Mouse (Mus musculus): ENCODE measurements around the gene Bik. TPM values are rescaled to one million over a fixed set of nuclear protein-coding genes. Genes with fewer than 3 reads are reported as not detected.
A peak's percentile ranks its signal among the peaks of the same experiment; 100 is the strongest.

Gene Bik
- total and polyA plus RNA-seq, 3 experiments, result 7.6 to 10.2 TPM; not detected in 1

- Histone ChIP-seq H3K79me2 (ENCODE audit: control insufficient read depth, insufficient read depth, low read length, poor library complexity) (no peaks in the 10 kb centered on the region), H3K9me3 (replicated peaks; ENCODE audit: insufficient read depth, low read length) (no peaks in the 10 kb centered on the region), H3K27ac (ENCODE audit: control insufficient read depth, low read depth, low read length) (no peak overlapping the region), H3K4me3 (ENCODE audit: control insufficient read depth in 1 of 2, insufficient read depth in 1 of 2, low read depth in 2 of 2, low read length in 2 of 2) (no peak overlapping the region), H3K27me3 (ENCODE audit: control insufficient read depth in 1 of 2, insufficient read depth in 2 of 2, low read length in 2 of 2) (no peaks in the 10 kb centered on the region), H3K9ac (ENCODE audit: control insufficient read depth, low read depth, low read length, poor library complexity, severe bottlenecking) (no peak overlapping the region), H3K4me1 (ENCODE audit: control insufficient read depth in 1 of 2, insufficient read depth in 2 of 2, low read length in 2 of 2) (peaks cover 14 to 34% of the 10 kb centered on the region in 2 experiments), H3K36me3 (ENCODE audit: control insufficient read depth in 1 of 2, insufficient read depth in 2 of 2, low read length in 2 of 2) (peaks cover 0 to 7% of the 10 kb centered on the region in 2 experiments; a peak in 2 of 4 replicates)
- TF ChIP-seq CHD2 (IDR thresholded peaks at IDR 0.05; ENCODE audit: low read length) (no peak), SMC3 (IDR thresholded peaks at IDR 0.05; ENCODE audit: low read depth, low read length) (peak; percentile 13; the same call in 1 of the 2 replicates)
- DNase-seq (ENCODE audit: low read depth, low spot score), result no peak
Observed at GRCm38 (mm10) chr15:83478096-83478495, 48.6 kb upstream of the Bik start.

GRCm38 (mm10) chr15:83479818-83480217 is 46.8 kb upstream of the Bik start:
- Histone ChIP-seq H3K27me3 (ENCODE audit: control insufficient read depth in 1 of 2, insufficient read depth in 2 of 2, low read length in 2 of 2) (no peaks in the 10 kb centered on the region), H3K9me3 (replicated peaks; ENCODE audit: insufficient read depth, low read length) (no peaks in the 10 kb centered on the region), H3K4me1 (ENCODE audit: control insufficient read depth in 1 of 2, insufficient read depth in 2 of 2, low read length in 2 of 2) (peaks cover 7 to 19% of the 10 kb centered on the region in 2 experiments; a peak in 3 of 4 replicates), H3K79me2 (ENCODE audit: control insufficient read depth, insufficient read depth, low read length, poor library complexity) (no peaks in the 10 kb centered on the region), H3K36me3 (ENCODE audit: control insufficient read depth in 1 of 2, insufficient read depth in 2 of 2, low read length in 2 of 2) (peaks cover 0 to 7% of the 10 kb centered on the region in 2 experiments; a peak in 2 of 4 replicates), H3K27ac (ENCODE audit: control insufficient read depth, low read depth, low read length) (no peak overlapping the region), H3K4me3 (ENCODE audit: control insufficient read depth in 1 of 2, insufficient read depth in 1 of 2, low read depth in 2 of 2, low read length in 2 of 2) (no peak overlapping the region), H3K9ac (ENCODE audit: control insufficient read depth, low read depth, low read length, poor library complexity, severe bottlenecking) (no peak overlapping the region)
- TF ChIP-seq ZMIZ1 (IDR thresholded peaks at IDR 0.05; ENCODE audit: low read depth, low read length), result no peak
- TF ChIP-seq HCFC1 (IDR thresholded peaks at IDR 0.05; ENCODE audit: low read depth, low read length), result no peak
- no peak for TF ChIP-seq EP300 (IDR thresholded peaks at IDR 0.05; ENCODE audit: low read depth in 1 of 2, low read length in 2 of 2)
- TF ChIP-seq KAT2A (conservative IDR thresholded peaks at IDR 0.05; ENCODE audit: low read depth, low read length), result no peak
- TF ChIP-seq CTCF (IDR thresholded peaks at IDR 0.05 in 2 of 3, conservative IDR thresholded peaks at IDR 0.05 in 1 of 3; ENCODE audit: control insufficient read depth in 1 of 3, insufficient read depth in 1 of 3, low read depth in 2 of 3, low read length in 3 of 3, poor library complexity in 1 of 3, severe bottlenecking in 1 of 3), result no peak
- no peak for TF ChIP-seq CHD1 (IDR thresholded peaks at IDR 0.05; ENCODE audit: low read depth, low read length)
- no peak for DNase-seq (ENCODE audit: low read depth, low spot score)

GRCm38 (mm10) chr15:83481236-83481780 is 45.4 kb upstream of the Bik start:
- no peaks in the 10 kb centered on the region for H3K79me2 ChIP-seq (ENCODE audit: control insufficient read depth, insufficient read depth, low read length, poor library complexity)
- DNase-seq (ENCODE audit: low read depth, low spot score), result no peak
- H3K27ac ChIP-seq (ENCODE audit: control insufficient read depth, low read depth, low read length), result no peak overlapping the region
- H3K4me1 ChIP-seq (ENCODE audit: control insufficient read depth in 1 of 2, insufficient read depth in 2 of 2, low read length in 2 of 2), result peaks cover 6 to 10% of the 10 kb centered on the region in 2 experiments; a peak in 3 of 4 replicates
- no peaks in the 10 kb centered on the region for H3K9me3 ChIP-seq (replicated peaks; ENCODE audit: insufficient read depth, low read length)
- no peak overlapping the region for H3K9ac ChIP-seq (ENCODE audit: control insufficient read depth, low read depth, low read length, poor library complexity, severe bottlenecking)
- H3K36me3 ChIP-seq (ENCODE audit: control insufficient read depth in 1 of 2, insufficient read depth in 2 of 2, low read length in 2 of 2), result peaks cover 0 to 4% of the 10 kb centered on the region in 2 experiments; a peak in 2 of 4 replicates
- H3K4me3 ChIP-seq (ENCODE audit: control insufficient read depth in 1 of 2, insufficient read depth in 1 of 2, low read depth in 2 of 2, low read length in 2 of 2), result no peak overlapping the region
- TF ChIP-seq JUND (IDR thresholded peaks at IDR 0.05; ENCODE audit: low read depth, low read length) (no peak), RCOR1 (IDR thresholded peaks at IDR 0.05; ENCODE audit: low read depth, low read length) (no peak), MYB (IDR thresholded peaks at IDR 0.05; ENCODE audit: low read depth, low read length) (no peak), GABPA (IDR thresholded peaks at IDR 0.05; ENCODE audit: low read depth, low read length) (no peak), RAD21 (IDR thresholded peaks at IDR 0.05; ENCODE audit: low read depth, low read length) (no peak), BHLHE40 (IDR thresholded peaks at IDR 0.05; ENCODE audit: borderline replicate concordance, low read depth, low read length) (no peak), MAX (IDR thresholded peaks at IDR 0.05; ENCODE audit: low read length) (no peak), ZMIZ1 (IDR thresholded peaks at IDR 0.05; ENCODE audit: low read depth, low read length) (no peak), KAT2A (conservative IDR thresholded peaks at IDR 0.05; ENCODE audit: low read depth, low read length) (no peak), USF1 (IDR thresholded peaks at IDR 0.05; ENCODE audit: low read depth, low read length) (no peak), POLR2AphosphoS5 (IDR thresholded peaks at IDR 0.05; ENCODE audit: borderline replicate concordance, low read depth, low read length) (no peak), CTCF (IDR thresholded peaks at IDR 0.05 in 2 of 3, conservative IDR thresholded peaks at IDR 0.05 in 1 of 3; ENCODE audit: control insufficient read depth in 1 of 3, insufficient read depth in 1 of 3, low read depth in 2 of 3, low read length in 3 of 3, poor library complexity in 1 of 3, severe bottlenecking in 1 of 3) (no peak), E2F4 (IDR thresholded peaks at IDR 0.05; ENCODE audit: borderline replicate concordance, low read depth, low read length) (no peak), ZKSCAN1 (IDR thresholded peaks at IDR 0.05; ENCODE audit: low read depth, low read length) (no peak), NRF1 (IDR thresholded peaks at IDR 0.05; ENCODE audit: insufficient read depth, low read depth, low read length, poor library complexity, severe bottlenecking) (no peak), USF2 (IDR thresholded peaks at IDR 0.05; ENCODE audit: borderline replicate concordance in 1 of 2, insufficient read depth in 1 of 2, low read depth in 1 of 2, low read length in 2 of 2) (no peak), TAL1 (IDR thresholded peaks at IDR 0.05; ENCODE audit: low read length) (no peak)
- H3K27me3 ChIP-seq (ENCODE audit: control insufficient read depth in 1 of 2, insufficient read depth in 2 of 2, low read length in 2 of 2), result no peaks in the 10 kb centered on the region
